Comparison of ENCODE assay signal across 8 mouse cellular contexts in genomic region chr9:94536261-94536905, GRCm38 (mm10). TPM values are rescaled to one million over a fixed set of nuclear protein-coding genes. Genes with fewer than 3 reads are reported as not detected.
DNase-seq lines count a peak whose midpoint lies in the region; ATAC-seq and TF ChIP-seq lines count a peak whose summit lies in the region.

No protein-coding gene starts in this region.

- H3K4me1 ChIP-seq in heart, embryonic 13.5 days: peaks cover 54% of the 10 kb centered on the region
- peaks cover 2 to 8% of the 10 kb centered on the region in 2 experiments; a peak in 3 of 4 replicates for H3K4me1 ChIP-seq in ES-E14 (ENCODE audit: control insufficient read depth in 2 of 2, insufficient read depth in 2 of 2, low read length in 2 of 2, poor library complexity in 1 of 2)
- H3K4me1 ChIP-seq in forebrain, postnatal 0 days (ENCODE audit: insufficient read depth): 0 out of 2 replicates have a peak, but pooled peaks cover 8% of the 10 kb centered on the region
- H3K4me1 ChIP-seq in midbrain, embryonic 10.5 days: peaks cover 70% of the 10 kb centered on the region

- no peaks in the 10 kb centered on the region for H3K9me3 ChIP-seq in heart, embryonic 13.5 days
- no peaks in the 10 kb centered on the region for H3K9me3 ChIP-seq in ES-E14 (ENCODE audit: control insufficient read depth, insufficient read depth, low read depth, low read length)
- H3K9me3 ChIP-seq in forebrain, postnatal 0 days (ENCODE audit: low read length): no peaks in the 10 kb centered on the region
- no peaks in the 10 kb centered on the region for H3K9me3 ChIP-seq in midbrain, embryonic 10.5 days (replicated peaks)

- TF ChIP-seq CTCF in forebrain, postnatal 0 days (IDR thresholded peaks at IDR 0.05; ENCODE audit: low read depth): no peak

- H3K4me2 ChIP-seq in heart, embryonic 13.5 days: peak overlapping the region; percentile 82
- peak overlapping the region; percentile 78 for H3K4me2 ChIP-seq in forebrain, postnatal 0 days (ENCODE audit: low read depth)

- H3K36me3 ChIP-seq in heart, embryonic 13.5 days: no peaks in the 10 kb centered on the region
- H3K36me3 ChIP-seq in ES-E14 (ENCODE audit: control insufficient read depth, insufficient read depth, low read length, poor library complexity, severe bottlenecking): no peaks in the 10 kb centered on the region
- no peaks in the 10 kb centered on the region for H3K36me3 ChIP-seq in forebrain, postnatal 0 days (ENCODE audit: insufficient read depth)
- H3K36me3 ChIP-seq in midbrain, embryonic 10.5 days: no peaks in the 10 kb centered on the region

- H3K9ac ChIP-seq in heart, embryonic 13.5 days: peak overlapping the region; percentile 97
- H3K9ac ChIP-seq in ES-E14 (ENCODE audit: insufficient read depth, low read depth, low read length, poor library complexity, severe bottlenecking): peak overlapping the region; percentile 83
- H3K9ac ChIP-seq in forebrain, postnatal 0 days: peak overlapping the region; percentile 79

- H3K27me3 ChIP-seq in heart, embryonic 13.5 days (replicated peaks): no peaks in the 10 kb centered on the region
- H3K27me3 ChIP-seq in forebrain, postnatal 0 days (ENCODE audit: insufficient read depth, low read length): no peaks in the 10 kb centered on the region
- H3K27me3 ChIP-seq in midbrain, embryonic 10.5 days (ENCODE audit: low read depth, poor library complexity, severe bottlenecking): no peaks in the 10 kb centered on the region

- 2% methylated on average over 14 of the region's 15 CpGs for WGBS in heart, embryonic 13.5 days
- WGBS in forebrain, postnatal 0 days: 1% methylated on average over 15 of the region's 15 CpGs
- WGBS in midbrain, embryonic 10.5 days: 2% methylated on average over 15 of the region's 15 CpGs

- intact Hi-C loops in left cerebral cortex, postnatal 4 days (cut with DNase I): loop anchor here (5.0 to 10.0 kb wide), 2 partner anchors 76 to 1902 kb away; no protein-coding TSS in a partner anchor

- in situ Hi-C loops in ES-E14 (cut with MboI; ENCODE audit: low sequenced_read_pairs in 2 of 2, unreplicated experiment in 2 of 2): no loop called here

- H3K27ac ChIP-seq in heart, embryonic 13.5 days (replicated peaks): peak overlapping the region; percentile 98
- H3K27ac ChIP-seq in ES-E14 (ENCODE audit: insufficient read depth, low read depth, low read length, poor library complexity, severe bottlenecking): no peak overlapping the region
- H3K27ac ChIP-seq in forebrain, postnatal 0 days (ENCODE audit: low read depth, low read length): peak overlapping the region; percentile 98
- peak overlapping the region; percentile 94 for H3K27ac ChIP-seq in midbrain, embryonic 10.5 days (replicated peaks)

- no peak for DNase-seq in heart, postnatal 4 days
- no peak for DNase-seq in ES-E14 (ENCODE audit: low read depth, low spot score)
- DNase-seq in forebrain, postnatal 0 days: no peak
- DNase-seq in midbrain, embryonic 10.5 days (ENCODE audit: low spot score): no peak
- DNase-seq in cerebellum, postnatal 4 days (ENCODE audit: low spot score in 2 of 2): no peak
- no peak for DNase-seq in left cerebral cortex, postnatal 4 days
- no peak for DNase-seq in urinary bladder, postnatal 36 days (ENCODE audit: low spot score in 2 of 2)

- peak overlapping the region; percentile 93 for H3K4me3 ChIP-seq in heart, embryonic 13.5 days
- H3K4me3 ChIP-seq in ES-E14 (ENCODE audit: insufficient read depth in 1 of 2, low read depth in 1 of 2, low read length in 2 of 2, poor library complexity in 1 of 2, severe bottlenecking in 1 of 2): peak overlapping the region; percentile 69 to 83
- H3K4me3 ChIP-seq in forebrain, postnatal 0 days (ENCODE audit: low read depth, low read length): peak overlapping the region; percentile 85
- peak overlapping the region; percentile 81 for H3K4me3 ChIP-seq in midbrain, embryonic 10.5 days

- ATAC-seq in heart, embryonic 13.5 days (ENCODE audit: extremely low read depth, insufficient number of reproducible peaks, low FRiP score, low TSS enrichment): no peak
- no peak for ATAC-seq in forebrain, postnatal 0 days

TF ChIP-seq in ES-E14, 5 proteins besides CTCF, POLR2A, EP300 and RAD21:
- TF ChIP-seq ZNF384 (IDR thresholded peaks at IDR 0.05; ENCODE audit: low read depth, low read length) (0 out of 2 replicates have a peak, but pooled peaks have one; percentile 43), CHD2 (IDR thresholded peaks at IDR 0.05; ENCODE audit: low read depth, low read length) (no peak)

RNA-seq across cellular contexts. Expression of gene 1190002N15Rik, which starts 1.5 kb away (rescaled TPM):
- polyA plus RNA-seq in heart, embryonic 13.5 days (2015; fragmentation: Nextera tagmentation; extraction: Ambion mirVana): 9.3 and 12.7 TPM in 2 replicates
- 10 to 100 TPM; 37.7 to 38.2 TPM for total RNA-seq in heart, postnatal 4 days (2021)
- 24.9 and 31.2 TPM in 2 replicates for total RNA-seq in ES-E14 (2012; rRNA removed)
- 30.3 and 37.7 TPM in 2 replicates for total RNA-seq in forebrain, postnatal 0 days (2014; rRNA removed)
- polyA plus RNA-seq in forebrain, postnatal 0 days (2015; fragmentation: Nextera tagmentation; extraction: Ambion mirVana): 7.3 TPM in 2 replicates
- polyA plus RNA-seq in midbrain, embryonic 10.5 days (2016; fragmentation: Nextera tagmentation; extraction: Ambion mirVana): 6.6 and 6.7 TPM in 2 replicates
- 10 to 100 TPM; 19.6 to 20.7 TPM for total RNA-seq in left cerebral cortex, postnatal 4 days (2021)
